Mouse (Mus musculus) fibroblast of lung, adult 2 months (primary cell): Measurements from ENCODE around the gene Rims4.

Experiments
- DNase-seq: peaks from one replicate; pipeline ENCODE4 v3.0.0-alpha.2; 2011; ENCODE audit warnings: low read depth

The Rims4 gene

GRCm38 (mm10) chr2:163909604-163910003 lies 8.9 kb downstream of the Rims4 start:
- DNase-seq, result no peak

GRCm38 (mm10) chr2:163907131-163907530 lies 11.4 kb downstream of the Rims4 start:
- DNase-seq, result no peak

- no peak for DNase-seq
These were observed 14.2 kb downstream of the Rims4 start for GRCm38 (mm10) chr2:163904323-163904722.

- peak; percentile 14 for DNase-seq
These were observed 15.0 kb downstream of the Rims4 start for GRCm38 (mm10) chr2:163903461-163903860.

- no peak for DNase-seq
These were observed 16.0 kb downstream of the Rims4 start for GRCm38 (mm10) chr2:163902448-163902847.

GRCm38 (mm10) chr2:163901043-163901442 lies 17.4 kb downstream of the Rims4 start:
- no peak for DNase-seq

- DNase-seq, result no peak
These were observed 18.5 kb downstream of the Rims4 start for GRCm38 (mm10) chr2:163899910-163900411.

- no peak for DNase-seq
These were observed 20.4 kb downstream of the Rims4 start for GRCm38 (mm10) chr2:163897988-163898535.

GRCm38 (mm10) chr2:163897026-163897425 lies 21.5 kb downstream of the Rims4 start:
- no peak for DNase-seq

- DNase-seq, result no peak
These were observed 23.3 kb downstream of the Rims4 start for GRCm38 (mm10) chr2:163895156-163895555.

- DNase-seq, result no peak
These were observed 24.8 kb downstream of the Rims4 start for GRCm38 (mm10) chr2:163893446-163894370.

GRCm38 (mm10) chr2:163891271-163891670 lies 27.2 kb downstream of the Rims4 start:
- no peak for DNase-seq

- no peak for DNase-seq
These were observed 27.9 kb downstream of the Rims4 start for GRCm38 (mm10) chr2:163890586-163890985.

GRCm38 (mm10) chr2:163889411-163889810 lies 29.1 kb downstream of the Rims4 start:
- no peak for DNase-seq

- DNase-seq, result no peak
These were observed 35.4 kb downstream of the Rims4 start for GRCm38 (mm10) chr2:163882859-163883652.

- DNase-seq, result no peak
These were observed 37.6 kb downstream of the Rims4 start for GRCm38 (mm10) chr2:163880891-163881290.

GRCm38 (mm10) chr2:163876830-163877498 lies 41.5 kb downstream of the Rims4 start:
- no peak for DNase-seq

- no peak for DNase-seq
These were observed 43.0 kb downstream of the Rims4 start for GRCm38 (mm10) chr2:163875484-163875883.

- DNase-seq, result no peak
These were observed 43.6 kb downstream of the Rims4 start for GRCm38 (mm10) chr2:163874877-163875276.

- DNase-seq, result no peak
These were observed 46.6 kb downstream of the Rims4 start for GRCm38 (mm10) chr2:163871906-163872305.

- no peak for DNase-seq
These were observed 47.2 kb downstream of the Rims4 start for GRCm38 (mm10) chr2:163871266-163871665.

- DNase-seq, result no peak
These were observed 48.7 kb downstream of the Rims4 start for GRCm38 (mm10) chr2:163869783-163870182.
